ENCODE assay signal across 9 mouse cellular contexts in genomic region chr4:61973236-61973635, GRCm38 (mm10).
DNase-seq lines count a peak whose midpoint lies in the region; ATAC-seq and TF ChIP-seq lines count a peak whose summit lies in the region.
"Had no signal": no experiment of that assay in that cellular context is flagged by ENCODE, and none has a peak within 500 bp of the region (broad histone marks: within the 10 kb centered on the region; RNA-seq: fewer than 3 reads in every experiment).

No protein-coding gene starts in this region.

- no peak for TF ChIP-seq EP300 in heart, postnatal 0 days (IDR thresholded peaks at IDR 0.05; ENCODE audit: low read depth)

- H3K9me3 ChIP-seq in heart, postnatal 0 days (replicated peaks; ENCODE audit: control insufficient read depth, low read length): no peaks in the 10 kb centered on the region; the same call in 1 of the 2 replicates
- H3K9me3 ChIP-seq in heart, embryonic 12.5 days (replicated peaks): peaks cover 7% of the 10 kb centered on the region; the same call in 1 of the 2 replicates
- H3K9me3 ChIP-seq: limb, embryonic 12.5 days had no signal

- no peak overlapping the region for H3K4me3 ChIP-seq in heart, postnatal 0 days (ENCODE audit: low read depth, low read length)
- no peak overlapping the region for H3K4me3 ChIP-seq in heart, embryonic 12.5 days
- H3K4me3 ChIP-seq: limb, embryonic 12.5 days had no signal

- H3K4me1 ChIP-seq in heart, postnatal 0 days (ENCODE audit: control insufficient read depth, insufficient read depth): no peaks in the 10 kb centered on the region
- no peaks in the 10 kb centered on the region for H3K4me1 ChIP-seq in heart, embryonic 12.5 days (replicated peaks)
- H3K4me1 ChIP-seq: limb, embryonic 12.5 days had no signal

- no peak overlapping the region for H3K9ac ChIP-seq in heart, postnatal 0 days (replicated peaks; ENCODE audit: low read depth, low read length)
- no peak overlapping the region for H3K9ac ChIP-seq in heart, embryonic 12.5 days
- H3K9ac ChIP-seq: limb, embryonic 12.5 days had no signal

- no peak overlapping the region for H3K27ac ChIP-seq in heart, postnatal 0 days (ENCODE audit: low read depth)
- no peak overlapping the region for H3K27ac ChIP-seq in heart, embryonic 12.5 days (ENCODE audit: poor library complexity, severe bottlenecking)
- H3K27ac ChIP-seq: limb, embryonic 12.5 days had no signal

- TF ChIP-seq CTCF in heart, postnatal 0 days (IDR thresholded peaks at IDR 0.05; ENCODE audit: low read depth): peak; percentile 45

- H3K27me3 ChIP-seq in heart, postnatal 0 days (ENCODE audit: control insufficient read depth, insufficient read depth, low read length): no peaks in the 10 kb centered on the region
- no peaks in the 10 kb centered on the region for H3K27me3 ChIP-seq in heart, embryonic 12.5 days (replicated peaks)
- H3K27me3 ChIP-seq in splenic B cell, adult 2 months (ENCODE audit: control insufficient read depth, insufficient read depth, low read length, poor library complexity, severe bottlenecking): no peaks in the 10 kb centered on the region
- H3K27me3 ChIP-seq: limb, embryonic 12.5 days had no signal

- no peak for DNase-seq in heart, postnatal 0 days (ENCODE audit: low spot score)
- peak; percentile 1 for DNase-seq in ovary, postnatal 14 days (ENCODE audit: low spot score)
- no peak for DNase-seq in ovary, adult 18-20 months (ENCODE audit: low spot score)
- DNase-seq in adrenal gland, postnatal 10 days: peak; percentile 52
- peak; percentile 24 for DNase-seq in forelimb bud, embryonic 11.5 days (ENCODE audit: low read depth, low spot score)
- DNase-seq in splenic B cell, adult 2 months (ENCODE audit: low read depth, low spot score): peak; percentile 2

- no peak overlapping the region for H3K4me2 ChIP-seq in heart, postnatal 0 days (ENCODE audit: low read depth, low read length)
- no peak overlapping the region for H3K4me2 ChIP-seq in heart, embryonic 12.5 days
- H3K4me2 ChIP-seq: limb, embryonic 12.5 days had no signal

- WGBS in heart, postnatal 0 days: 52% methylated on average over 2 of the region's 2 CpGs
- 51% methylated on average over 2 of the region's 2 CpGs for WGBS in heart, embryonic 12.5 days

- no peaks in the 10 kb centered on the region for H3K36me3 ChIP-seq in heart, postnatal 0 days (replicated peaks; ENCODE audit: control insufficient read depth, insufficient read depth, low read length)
- no peaks in the 10 kb centered on the region for H3K36me3 ChIP-seq in heart, embryonic 12.5 days
- H3K36me3 ChIP-seq in splenic B cell, adult 2 months (ENCODE audit: control insufficient read depth, insufficient read depth, low read length, poor library complexity, severe bottlenecking): no peaks in the 10 kb centered on the region
- H3K36me3 ChIP-seq: limb, embryonic 12.5 days had no signal

- ATAC-seq in heart, postnatal 0 days (ENCODE audit: insufficient read depth, low read depth): no peak
- ATAC-seq in heart, embryonic 12.5 days (ENCODE audit: insufficient number of reproducible peaks, low FRiP score): no peak
- ATAC-seq in activated CD4-positive, CD25-positive, alpha-beta regulatory T cell, adult 4 months: no peak

Comparison
In these comparisons a context has a peak if more than half of its experiments do, and no peak if none do; other contexts are left out.
1. DNase-seq: peak in ovary, postnatal 14 days (single experiment), adrenal gland, postnatal 10 days (single experiment), forelimb bud, embryonic 11.5 days (single experiment) and splenic B cell, adult 2 months (single experiment); none in heart, postnatal 0 days (single experiment) and ovary, adult 18-20 months (single experiment).